Mouse (Mus musculus): ENCODE measurements at regions not wholly inside any gene's neighbourhood (a gene's known extent, or its start where the extent isn't known, plus 50 kb on each side); places are given as distances from the start of the nearest gene placed in this dataset.

- TF ChIP-seq POLR2A (IDR thresholded peaks at IDR 0.05; ENCODE audit: control insufficient read depth, extremely low read depth, insufficient read depth, low read length, poor library complexity) (no peak), CTCF (IDR thresholded peaks at IDR 0.05; ENCODE audit: borderline replicate concordance, control insufficient read depth, extremely low read depth, insufficient read depth, low read length, poor library complexity) (no peak)
Measured at GRCm38 (mm10) chr17:81319605-81320004, 122.0 kb upstream of the Gm11096 start.

All from thymus, adult 2 months (tissue).